Mouse (Mus musculus) MEL (cell line): ENCODE results near the gene Nrip2. TPM values are rescaled to one million over a fixed set of nuclear protein-coding genes. Genes with fewer than 3 reads are reported as not detected.

ENCODE experiments used
- DNase-seq: peaks from one replicate; pipeline ENCODE4 v3.0.0; 2011; ENCODE audit warnings: low read depth, low spot score
- H3K27ac ChIP-seq: 2 replicates; pipeline ENCODE4 v1.5.1; 2012; ENCODE audit warnings: low read depth, mild to moderate bottlenecking, control low read depth, low read length, moderate library complexity; ENCODE audit not compliant: control insufficient read depth
- H3K27me3 ChIP-seq, 2 experiments: fragments of 150-350 bp in 1 of 2; sonication (generic) in 1 of 2; 2 replicates each; pipeline ENCODE4 v1.6.1; 2012; ENCODE audit warnings: low read length in 2 of 2, mild to moderate bottlenecking in 2 of 2, improper control_type of control experiment in 1 of 2, moderate library complexity in 1 of 2; ENCODE audit not compliant: insufficient read depth in 2 of 2, control insufficient read depth in 1 of 2
- H3K36me3 ChIP-seq, 2 experiments: 2 replicates each; pipeline ENCODE4 v1.6.1; 2012 to 2014; ENCODE audit warnings: low read length in 2 of 2, improper control_type of control experiment in 1 of 2, inconsistent platforms in 1 of 2, mild to moderate bottlenecking in 1 of 2; ENCODE audit not compliant: insufficient read depth in 2 of 2, control insufficient read depth in 1 of 2
- H3K4me1 ChIP-seq, 2 experiments: fragments of 150-350 bp in 1 of 2; sonication (generic) in 1 of 2; 2 replicates each; pipeline ENCODE4 v1.6.1; 2012; ENCODE audit warnings: low read length in 2 of 2, improper control_type of control experiment in 1 of 2, mild to moderate bottlenecking in 1 of 2; ENCODE audit not compliant: insufficient read depth in 2 of 2, control insufficient read depth in 1 of 2
- H3K4me3 ChIP-seq, 2 experiments: fragments of 150-350 bp in 1 of 2; sonication (generic) in 1 of 2; 2 replicates each; pipeline ENCODE4 v1.5.1; 2012; ENCODE audit warnings: low read depth in 2 of 2, low read length in 2 of 2, mild to moderate bottlenecking in 2 of 2, moderate library complexity in 2 of 2, control low read depth in 1 of 2, improper control_type of control experiment in 1 of 2; ENCODE audit not compliant: control insufficient read depth in 1 of 2, insufficient read depth in 1 of 2
- H3K79me2 ChIP-seq: 2 replicates; pipeline ENCODE4 v1.6.1; 2012; ENCODE audit warnings: mild to moderate bottlenecking, low read length, moderate library complexity; ENCODE audit not compliant: control insufficient read depth, poor library complexity, insufficient read depth
- H3K9ac ChIP-seq: 2 replicates; pipeline ENCODE4 v1.6.1; 2012; ENCODE audit warnings: low read depth, mild to moderate bottlenecking, control low read depth, low read length, moderate library complexity; ENCODE audit not compliant: control insufficient read depth, poor library complexity, severe bottlenecking
- H3K9me3 ChIP-seq: fragments of 150-350 bp; sonication (generic); replicated peaks from 2 replicates; pipeline ENCODE4 v1.6.1; 2012; ENCODE audit warnings: mild to moderate bottlenecking, low read length, improper control_type of control experiment, moderate library complexity; ENCODE audit not compliant: insufficient read depth
- CHD1 ChIP-seq: IDR thresholded peaks from 2 replicates; pipeline ENCODE4 v1.6.1; 2012; ENCODE audit warnings: low read depth, mild to moderate bottlenecking, inconsistent platforms, low read length, improper control_type of control experiment
- CTCF ChIP-seq, 3 experiments: IDR thresholded peaks in 2 of 3; conservative IDR thresholded peaks in 1 of 3; 2 replicates each; pipeline ENCODE4 v1.5.1; 2011 to 2012; ENCODE audit warnings: low read length in 3 of 3, low read depth in 2 of 3, mild to moderate bottlenecking in 2 of 3, improper control_type of control experiment in 1 of 3, inconsistent platforms in 1 of 3, mixed read lengths in 1 of 3, moderate library complexity in 1 of 3; ENCODE audit not compliant: control insufficient read depth in 1 of 3, insufficient read depth in 1 of 3, poor library complexity in 1 of 3, severe bottlenecking in 1 of 3
- ELF1 ChIP-seq: IDR thresholded peaks from 2 replicates; pipeline ENCODE4 v1.6.1; 2014; ENCODE audit warnings: low read depth, mild to moderate bottlenecking, inconsistent platforms, low read length, improper control_type of control experiment, moderate library complexity
- EP300 ChIP-seq, 2 experiments: IDR thresholded peaks; 2 replicates each; pipeline ENCODE4 v1.6.1; 2011; ENCODE audit warnings: improper control_type of control experiment in 2 of 2, low read length in 2 of 2, low read depth in 1 of 2, mild to moderate bottlenecking in 1 of 2
- ETS1 ChIP-seq: IDR thresholded peaks from 2 replicates; pipeline ENCODE4 v1.6.1; 2012; ENCODE audit warnings: low read depth, mild to moderate bottlenecking, inconsistent platforms, low read length, improper control_type of control experiment, moderate library complexity
- GABPA ChIP-seq: IDR thresholded peaks from 2 replicates; pipeline ENCODE4 v1.6.1; 2012; ENCODE audit warnings: low read depth, mild to moderate bottlenecking, inconsistent platforms, low read length, improper control_type of control experiment, moderate library complexity
- HCFC1 ChIP-seq: IDR thresholded peaks from 2 replicates; pipeline ENCODE4 v1.6.1; 2012; ENCODE audit warnings: low read depth, mild to moderate bottlenecking, inconsistent platforms, low read length, improper control_type of control experiment, moderate library complexity
- JUND ChIP-seq: IDR thresholded peaks from 2 replicates; pipeline ENCODE4 v1.6.1; 2011; ENCODE audit warnings: low read depth, mild to moderate bottlenecking, improper control_type of control experiment, low read length
- KAT2A ChIP-seq: conservative IDR thresholded peaks from 2 replicates; pipeline ENCODE4 v1.6.1; 2012; ENCODE audit warnings: low read depth, low read length, improper control_type of control experiment, inconsistent platforms
- MAX ChIP-seq: IDR thresholded peaks from 2 replicates; pipeline ENCODE4 v1.6.1; 2011; ENCODE audit warnings: low read length, improper control_type of control experiment
- MAZ ChIP-seq: IDR thresholded peaks from 2 replicates; pipeline ENCODE4 v1.6.1; 2012; ENCODE audit warnings: low read depth, mild to moderate bottlenecking, inconsistent platforms, low read length, improper control_type of control experiment
- MEF2A ChIP-seq: IDR thresholded peaks from 2 replicates; pipeline ENCODE4 v1.6.1; 2014; ENCODE audit warnings: low read depth, mild to moderate bottlenecking, inconsistent platforms, low read length, improper control_type of control experiment; ENCODE audit not compliant: poor library complexity, insufficient replicate concordance, severe bottlenecking; ENCODE audit errors: extremely low read depth
- MYB ChIP-seq: IDR thresholded peaks from 2 replicates; pipeline ENCODE4 v1.6.1; 2011; ENCODE audit warnings: mild to moderate bottlenecking, low read depth, low read length, improper control_type of control experiment
- NELFE ChIP-seq: IDR thresholded peaks from 2 replicates; pipeline ENCODE4 v1.6.1; 2011; ENCODE audit warnings: low read depth, low read length, improper control_type of control experiment
- NRF1 ChIP-seq: IDR thresholded peaks from 2 replicates; pipeline ENCODE4 v1.6.1; 2014; ENCODE audit warnings: low read depth, mild to moderate bottlenecking, inconsistent platforms, low read length, improper control_type of control experiment, moderate library complexity; ENCODE audit not compliant: poor library complexity, insufficient read depth, severe bottlenecking
- POLR2A ChIP-seq, 2 experiments: IDR thresholded peaks; 2 replicates each; pipeline ENCODE4 v1.6.1; 2011 to 2012; ENCODE audit warnings: low read length in 2 of 2, mild to moderate bottlenecking in 2 of 2, control low read depth in 1 of 2, improper control_type of control experiment in 1 of 2, low read depth in 1 of 2, moderate library complexity in 1 of 2; ENCODE audit not compliant: control insufficient read depth in 1 of 2, insufficient read depth in 1 of 2, poor library complexity in 1 of 2
- POLR2AphosphoS5 ChIP-seq: IDR thresholded peaks from 2 replicates; pipeline ENCODE4 v1.6.1; 2012; ENCODE audit warnings: low read depth, borderline replicate concordance, mild to moderate bottlenecking, inconsistent platforms, low read length, moderate library complexity, mixed read lengths
- RAD21 ChIP-seq: IDR thresholded peaks from 2 replicates; pipeline ENCODE4 v1.6.1; 2011; ENCODE audit warnings: mild to moderate bottlenecking, low read depth, low read length, improper control_type of control experiment
- SIN3A ChIP-seq: IDR thresholded peaks from 2 replicates; pipeline ENCODE4 v1.6.1; 2012; ENCODE audit warnings: low read length, improper control_type of control experiment, inconsistent platforms
- TAL1 ChIP-seq: IDR thresholded peaks from 2 replicates; pipeline ENCODE4 v1.6.1; 2012; ENCODE audit warnings: mild to moderate bottlenecking, inconsistent platforms, low read length, moderate library complexity, mixed read lengths
- TBP ChIP-seq: IDR thresholded peaks from 2 replicates; pipeline ENCODE4 v1.8.0; 2011; ENCODE audit warnings: low read depth, low read length, improper control_type of control experiment
- TCF12 ChIP-seq: IDR thresholded peaks from 2 replicates; pipeline ENCODE4 v1.6.1; 2014; ENCODE audit warnings: low read depth, mild to moderate bottlenecking, inconsistent platforms, low read length, improper control_type of control experiment, moderate library complexity
- UBTF ChIP-seq: IDR thresholded peaks from 2 replicates; pipeline ENCODE4 v1.6.1; 2012; ENCODE audit warnings: low read depth, mild to moderate bottlenecking, inconsistent platforms, low read length, improper control_type of control experiment, moderate library complexity, borderline replicate concordance; ENCODE audit not compliant: insufficient read depth
- USF1 ChIP-seq: IDR thresholded peaks from 2 replicates; pipeline ENCODE4 v1.6.1; 2014; ENCODE audit warnings: low read depth, mild to moderate bottlenecking, inconsistent platforms, low read length, improper control_type of control experiment, moderate library complexity
- USF2 ChIP-seq, 2 experiments: IDR thresholded peaks; 2 replicates each; pipeline ENCODE4 v1.6.1; 2011 to 2012; ENCODE audit warnings: improper control_type of control experiment in 2 of 2, low read length in 2 of 2, borderline replicate concordance in 1 of 2, inconsistent platforms in 1 of 2, low read depth in 1 of 2, mild to moderate bottlenecking in 1 of 2; ENCODE audit not compliant: insufficient read depth in 1 of 2
- ZKSCAN1 ChIP-seq: IDR thresholded peaks from 2 replicates; pipeline ENCODE4 v1.6.1; 2012; ENCODE audit warnings: low read depth, mild to moderate bottlenecking, inconsistent platforms, low read length, improper control_type of control experiment, moderate library complexity
- ZNF384 ChIP-seq: IDR thresholded peaks from 2 replicates; pipeline ENCODE4 v1.6.1; 2012; ENCODE audit warnings: low read depth, mild to moderate bottlenecking, inconsistent platforms, low read length, improper control_type of control experiment
- polyA plus RNA-seq, 2 experiments: library from polyadenylated mRNA; stranded (reverse) in 1 of 2; unstranded in 1 of 2; fragments of >175 nt in 1 of 2; fragments of >200 nt in 1 of 2; gene quantifications; 2 replicates each; pipeline versions ENCODE4 v1.2.1 to v1.2.4; 2012; ENCODE audit warnings: low replicate concordance in 2 of 2, low read depth in 1 of 2; ENCODE audit not compliant: insufficient read length in 2 of 2, insufficient read depth in 1 of 2, missing spikeins in 1 of 2
- total RNA-seq: library from RNA; depleted of rRNA; stranded (reverse); fragments of 300-350 nt; gene quantifications from 2 replicates; pipeline ENCODE4 v1.2.3, GENCODE M21; 2012

Nrip2 gene
- total and polyA plus RNA-seq, 3 experiments = 0.04 to 0.86 TPM; not detected in 1

DNA sequence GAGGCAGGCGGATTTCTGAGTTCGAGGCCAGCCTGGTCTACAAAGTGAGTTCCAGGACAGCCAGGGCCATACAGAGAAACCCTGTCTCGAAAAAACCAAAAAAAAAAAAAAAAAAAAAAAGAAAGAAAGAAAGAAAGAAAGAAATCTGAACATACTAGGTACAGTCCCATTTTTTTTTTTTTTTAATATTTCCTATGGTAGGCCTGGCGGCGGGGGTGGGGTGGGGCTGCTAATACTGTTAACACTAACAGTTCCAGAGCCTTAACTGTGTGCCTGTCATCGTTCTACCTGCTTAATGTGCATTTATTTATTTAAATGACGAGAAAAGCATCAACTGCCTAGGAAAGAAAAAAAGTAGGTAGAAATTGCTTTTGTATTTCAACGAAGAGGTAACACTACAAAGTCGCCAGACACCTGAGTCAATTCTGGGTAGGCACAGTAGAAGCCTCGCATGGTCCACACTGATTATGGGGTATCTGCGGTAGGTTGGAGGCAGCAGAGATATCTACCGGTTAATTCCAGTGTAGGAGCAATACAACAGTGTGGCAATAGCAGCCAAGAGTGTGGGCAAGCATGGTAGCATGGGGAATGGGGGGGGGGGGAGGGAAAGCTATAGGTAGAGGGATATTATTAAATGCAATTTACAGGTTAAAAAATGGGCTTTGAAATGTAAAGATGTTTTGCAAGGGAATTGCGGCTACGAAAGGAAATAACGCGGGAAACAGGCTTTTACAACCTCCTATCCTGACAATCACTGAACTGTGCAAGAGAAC is 24.6 kb downstream of the Nrip2 start:
- H3K9ac ChIP-seq = peak overlapping the region; percentile 84
- H3K79me2 ChIP-seq = peaks cover 1% of the 10 kb centered on the region; the same call in 1 of the 2 replicates
- H3K4me3 ChIP-seq = peak overlapping the region; percentile 68 to 70
- TF ChIP-seq KAT2A (no peak), ZKSCAN1 (no peak), EP300 (IDR thresholded peaks at IDR 0.05; ENCODE audit: low read depth in 1 of 2, low read length in 2 of 2) (peak in 1 of 2 experiments; percentile 62; a peak in 2 of 4 replicates), TBP (0 out of 2 replicates have a peak, but pooled peaks have one; percentile 5), TAL1 (peak; percentile 29; the same call in 1 of the 2 replicates), MAZ (peak; percentile 11; the same call in 1 of the 2 replicates), MEF2A (no peak), NRF1 (no peak), UBTF (no peak), ELF1 (no peak), CTCF (IDR thresholded peaks at IDR 0.05 in 2 of 3, conservative IDR thresholded peaks at IDR 0.05 in 1 of 3; ENCODE audit: control insufficient read depth in 1 of 3, insufficient read depth in 1 of 3, low read depth in 2 of 3, low read length in 3 of 3, poor library complexity in 1 of 3, severe bottlenecking in 1 of 3) (no peak), NELFE (no peak), ZNF384 (peak; percentile 69), HCFC1 (no peak), CHD1 (peak; percentile 90)
- no peaks in the 10 kb centered on the region for H3K9me3 ChIP-seq
- H3K27me3 ChIP-seq = no peaks in the 10 kb centered on the region
- peak overlapping the region; percentile 98 for H3K27ac ChIP-seq
- peaks cover 3 to 4% of the 10 kb centered on the region in 2 experiments; a peak in 2 of 4 replicates for H3K36me3 ChIP-seq
- H3K4me1 ChIP-seq = no peaks in the 10 kb centered on the region
- DNase-seq = peak; percentile 71

DNA sequence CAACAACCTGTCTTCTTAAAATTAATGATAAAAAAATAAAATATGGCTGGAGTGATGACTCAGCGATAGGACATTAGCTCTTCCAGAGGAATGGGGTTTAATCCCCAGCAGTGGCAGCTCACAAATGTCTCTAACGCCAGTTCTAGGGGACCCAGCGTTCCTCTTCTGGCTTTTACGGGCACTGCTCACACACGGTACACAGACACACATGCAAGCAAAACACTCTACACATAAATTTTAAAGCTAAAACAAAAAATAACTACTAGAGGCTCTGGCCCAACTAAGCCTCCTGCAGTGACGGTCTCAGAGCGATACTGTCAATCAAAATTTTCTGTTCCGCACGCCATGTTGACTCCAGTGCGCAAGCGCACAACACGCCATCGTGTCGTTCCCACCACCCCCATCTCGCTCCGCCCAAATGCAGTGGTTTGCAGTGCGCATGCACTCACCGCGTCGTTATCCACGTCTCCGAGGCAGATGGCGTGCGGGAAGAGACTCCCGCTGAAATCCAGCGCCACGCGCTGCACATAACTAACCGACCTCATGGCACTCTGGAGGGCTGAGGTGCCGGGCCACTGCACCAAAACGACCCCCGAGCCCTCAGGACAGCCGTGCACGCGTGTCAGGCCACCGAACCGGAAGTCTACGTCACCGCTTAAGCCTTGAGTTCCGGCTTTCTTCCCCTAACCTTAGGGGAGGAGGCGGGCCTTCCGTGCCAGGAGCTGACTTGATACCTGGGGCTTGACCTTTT is 25.3 kb downstream of the Nrip2 start, which contains the start of gene Itfg2:
Gene Itfg2, minus strand, starts transcription at position 663 of the 751 bp plus-strand sequence.
- DNase-seq = peak; percentile 98
- H3K9me3 ChIP-seq = no peaks in the 10 kb centered on the region; the same call in 1 of the 2 replicates
- peak within 1 kb of the TSS; percentile 68 to 70 for H3K4me3 ChIP-seq
- peak within 1 kb of the TSS; percentile 86 for H3K9ac ChIP-seq
- peaks cover 5 to 6% of the 10 kb centered on the region in 2 experiments for H3K4me1 ChIP-seq
- peaks cover 1% of the 10 kb centered on the region; the same call in 1 of the 2 replicates for H3K79me2 ChIP-seq
- H3K27me3 ChIP-seq = no peaks in the 10 kb centered on the region
- peaks cover 6 to 10% of the 10 kb centered on the region in 2 experiments; a peak in 2 of 4 replicates for H3K36me3 ChIP-seq
- peak within 1 kb of the TSS; percentile 98 for H3K27ac ChIP-seq
- TF ChIP-seq RAD21 (no peak), SIN3A (peak; percentile 76), ETS1 (peak; percentile 43), ELF1 (peak; percentile 69), GABPA (no peak), USF1 (no peak), POLR2A (IDR thresholded peaks at IDR 0.05; ENCODE audit: control insufficient read depth in 1 of 2, insufficient read depth in 1 of 2, low read depth in 1 of 2, low read length in 2 of 2, poor library complexity in 1 of 2) (peak; percentile 77 to 91), TAL1 (no peak), MYB (no peak), USF2 (IDR thresholded peaks at IDR 0.05; ENCODE audit: borderline replicate concordance in 1 of 2, insufficient read depth in 1 of 2, low read depth in 1 of 2, low read length in 2 of 2) (no peak), POLR2AphosphoS5 (0 out of 2 replicates have a peak, but pooled peaks have one; percentile 44), MEF2A (no peak), MAX (peak; percentile 90), TCF12 (peak; percentile 51; the same call in 1 of the 2 replicates), HCFC1 (peak; percentile 75), JUND (no peak)
